Mouse (Mus musculus): ENCODE results near the gene Scarb1. TPM values are rescaled to one million over a fixed set of nuclear protein-coding genes. Genes with fewer than 3 reads are reported as not detected.
A peak's percentile ranks its signal among the peaks of the same experiment; 100 is the strongest.

The Scarb1 gene
- total RNA-seq, 4 experiments from 2014 or later: 11.1 to 19.0 (median 13.3) TPM

GRCm38 (mm10) chr5:125240124-125240781 is 100.6 kb downstream of the Scarb1 start:
- DNase-seq (ENCODE audit: low spot score in 2 of 2): no peak

- DNase-seq (ENCODE audit: low spot score in 2 of 2): peak in 1 of 2 experiments; percentile 41
Measured at GRCm38 (mm10) chr5:125235874-125236273, 105.0 kb downstream of the Scarb1 start.

- no peak for DNase-seq (ENCODE audit: low spot score in 2 of 2)
Measured at GRCm38 (mm10) chr5:125235398-125235797, 105.5 kb downstream of the Scarb1 start.

- no peak for DNase-seq (ENCODE audit: low spot score in 2 of 2)
Measured at GRCm38 (mm10) chr5:125234399-125234798, 106.5 kb downstream of the Scarb1 start.

GRCm38 (mm10) chr5:125233478-125233877 is 107.4 kb downstream of the Scarb1 start:
- no peak for DNase-seq (ENCODE audit: low spot score in 2 of 2)

GRCm38 (mm10) chr5:125232443-125232979 is 108.4 kb downstream of the Scarb1 start:
- DNase-seq (ENCODE audit: low spot score in 2 of 2): no peak

- DNase-seq (ENCODE audit: low spot score in 2 of 2): no peak
Measured at GRCm38 (mm10) chr5:125230463-125230862, 110.4 kb downstream of the Scarb1 start.

GRCm38 (mm10) chr5:125229097-125229496 is 111.8 kb downstream of the Scarb1 start:
- no peak for DNase-seq (ENCODE audit: low spot score in 2 of 2)

- no peak for DNase-seq (ENCODE audit: low spot score in 2 of 2)
Measured at GRCm38 (mm10) chr5:125227699-125228098, 113.2 kb downstream of the Scarb1 start.

Other genes starting within 250 kb of the Scarb1 start
- 100 to 1,000 TPM in 1 of 4 experiments, 10 to 100 TPM in 3; 93.5 to 117 (median 97.9) TPM for gene Ncor2, start 161.9 kb downstream of the Scarb1 start, total RNA-seq (2022)
- gene Gm10382, start 48.2 kb upstream of the Scarb1 start, total RNA-seq (2022): under 1 TPM in 2 of 4 experiments, not detected in 2; 0.31 to 0.34 TPM
- gene Ubc, start 49.1 kb upstream of the Scarb1 start, total RNA-seq (2022): 1,000 to 10,000 TPM; 1,167 to 1,677 (median 1,560) TPM
- 1 to 10 TPM; 4.4 to 5.1 (median 4.8) TPM for gene Dhx37, start 93.0 kb upstream of the Scarb1 start, total RNA-seq (2022)
- gene Bri3bp, start 100.5 kb upstream of the Scarb1 start, total RNA-seq (2022): 1 to 10 TPM; 3.0 to 4.6 (median 4.1) TPM
- 1 to 10 TPM; 1.9 to 5.4 (median 4.8) TPM for gene Aacs, start 134.7 kb upstream of the Scarb1 start, total RNA-seq (2022)
- gene Tmem132b, start 190.7 kb upstream of the Scarb1 start, total RNA-seq (2022): 1 to 10 TPM; 2.6 to 7.0 (median 4.5) TPM

All from gastrocnemius, adult 8-10 months (tissue).